ENCODE assay signal across 19 mouse cellular contexts in the genomic region with DNA sequence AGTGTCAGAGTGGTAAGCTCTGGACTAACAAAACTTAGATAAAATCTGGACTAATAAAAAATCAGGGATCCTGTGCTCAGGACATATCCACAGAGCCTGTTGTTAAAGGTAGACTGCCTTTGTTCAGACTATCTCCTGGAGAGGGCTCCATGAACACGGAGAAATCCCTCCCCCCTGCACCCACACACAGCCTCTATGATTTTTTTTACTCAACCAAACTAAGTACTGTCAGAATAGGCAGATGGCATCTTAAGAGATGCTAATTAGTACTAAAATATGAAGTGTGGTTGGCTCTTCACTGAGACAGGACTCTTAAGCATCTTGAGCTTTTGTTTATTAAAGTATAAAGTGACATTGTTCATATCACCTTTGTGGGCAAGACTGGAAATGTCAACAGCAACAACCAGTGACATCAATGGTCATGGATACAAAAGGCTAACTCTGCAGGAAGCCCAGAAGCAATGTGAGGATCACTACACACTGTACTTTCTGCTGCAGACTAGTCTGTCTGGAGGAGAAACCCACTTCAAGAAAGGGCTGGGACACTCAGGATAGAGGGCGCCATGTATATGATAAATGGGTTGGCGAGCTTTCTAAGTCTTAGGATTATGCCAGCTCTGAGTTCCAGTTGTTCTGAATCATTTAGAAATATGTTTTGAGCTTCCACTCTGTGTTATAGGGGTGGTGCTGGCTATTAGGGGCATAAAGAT. TPM values are rescaled to one million over a fixed set of nuclear protein-coding genes. Genes with fewer than 3 reads are reported as not detected.
DNase-seq lines count a peak whose midpoint lies in the region; ATAC-seq lines count a peak whose summit lies in the region.
"Had no signal": no experiment of that assay in that cellular context is flagged by ENCODE, and none has a peak within 500 bp of the region (broad histone marks: within the 10 kb centered on the region; RNA-seq: fewer than 3 reads in every experiment).

No protein-coding gene starts in this region.

- ATAC-seq in frontal cortex, adult (ENCODE audit: low TSS enrichment) = peak; percentile 97
- ATAC-seq: hindbrain, postnatal 0 days; midbrain, embryonic 16.5 days had no signal

- DNase-seq in frontal cortex, postnatal 25 days (ENCODE audit: low spot score in 2 of 2) = no peak
- DNase-seq in right cerebral cortex, adult 18-20 months = peak; percentile 35
- no peak for DNase-seq in right cerebral cortex, postnatal 4 days
- peak; percentile 23 to 30 for DNase-seq in right cerebral cortex, adult 2 months (ENCODE audit: low spot score in 2 of 2)
- DNase-seq in heart, postnatal 4 days = no peak
- no peak for DNase-seq in embryo, embryonic 11 days
- DNase-seq: adrenal gland, postnatal 14 days; cerebellum, adult 18-20 months; cerebellum, postnatal 25 days; gastrocnemius, postnatal 36 days; kidney, adult 18-20 months; kidney, postnatal 10 days; liver, embryonic 13.5 days; lung, embryonic 14.5 days; lung, postnatal 4 days; thymus, postnatal 36 days had no signal

RNA-seq across cellular contexts. Expression of gene Me3, which starts 41.5 kb away (rescaled TPM):
- total RNA-seq in heart, postnatal 4 days (2021) = 10 to 100 TPM; 50.7 to 54.0 TPM

Comparison
In these comparisons a context has a peak if more than half of its experiments do, and no peak if none do; other contexts are left out.
1. DNase-seq: peak in right cerebral cortex, adult 18-20 months (single experiment) and right cerebral cortex, adult 2 months (2 of 2); none in frontal cortex, postnatal 25 days (0 of 2), right cerebral cortex, postnatal 4 days (single experiment), heart, postnatal 4 days (single experiment) and embryo, embryonic 11 days (single experiment).